Mouse (Mus musculus) G1E (cell line): ENCODE data around the gene Ubr4.

Experiments used
- CTCF ChIP-seq: IDR thresholded peaks from 2 replicates; pipeline ENCODE4 v1.5.1; 2012; ENCODE audit warnings: low read depth, low read length, inconsistent platforms, mixed read lengths
- GATA1 ChIP-seq: IDR thresholded peaks from 2 replicates; pipeline ENCODE4 v1.6.1; 2012; ENCODE audit warnings: borderline replicate concordance, low read length, inconsistent platforms, mixed read lengths
- GATA2 ChIP-seq: IDR thresholded peaks from 2 replicates; pipeline ENCODE4 v1.6.1; 2012; ENCODE audit warnings: low read depth, low read length, inconsistent platforms, borderline replicate concordance
- POLR2AphosphoS5 ChIP-seq: IDR thresholded peaks from 2 replicates; pipeline ENCODE4 v1.6.1; 2012; ENCODE audit warnings: low read depth, low read length, inconsistent platforms; ENCODE audit not compliant: insufficient replicate concordance
- TAL1 ChIP-seq: conservative IDR thresholded peaks from 2 replicates; pipeline ENCODE4 v1.6.1; 2012; ENCODE audit warnings: low read depth, low read length, inconsistent platforms, mixed read lengths

DNA sequence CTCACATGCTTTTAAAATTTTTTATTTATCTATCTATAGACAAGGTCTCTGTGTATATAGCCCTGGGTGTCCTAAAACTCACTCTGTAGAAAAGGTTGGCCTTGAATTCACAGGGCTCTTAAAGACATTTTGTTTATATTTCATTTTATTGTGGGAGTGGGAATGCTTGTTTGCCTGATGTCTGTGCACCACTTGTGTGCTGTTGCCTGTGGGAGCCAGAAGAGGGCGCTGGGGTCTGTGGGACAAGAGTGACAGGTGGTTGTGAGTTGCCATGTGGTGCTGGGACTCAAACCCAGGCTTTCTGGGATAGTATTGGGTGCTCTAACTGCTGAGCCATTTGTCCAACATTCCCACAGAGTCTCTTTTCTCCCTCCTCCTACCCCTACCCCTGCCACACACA is 65.5 kb downstream of the Ubr4 start:
- TF ChIP-seq CTCF (0 out of 2 replicates have a peak, but pooled peaks have one; percentile 16), POLR2AphosphoS5 (no peak), TAL1 (no peak), GATA2 (no peak), GATA1 (no peak)
